Mouse (Mus musculus) intestine, postnatal 0 days (tissue): Measurements from ENCODE around the gene Nlk. TPM values are rescaled to one million over a fixed set of nuclear protein-coding genes. Genes with fewer than 3 reads are reported as not detected.
"Not testable (repeated sequence)": the region's sequence is repeated elsewhere in the genome, so short reads cannot be mapped to it uniquely, and the experiment has no call there.

ENCODE experiments used
- ATAC-seq: fragments of 200-750 bp; cut with Nextera tagmentation; 2 replicates; pipeline ENCODE4 v1.8.0; 2017; ENCODE audit warnings: mild to moderate bottlenecking, moderate TSS enrichment, moderate library complexity
- H3K27ac ChIP-seq: fragments of 300-500 bp; sonication (generic); 2 replicates; pipeline ENCODE4 v1.5.1; 2014; ENCODE audit warnings: mild to moderate bottlenecking, low read depth, low read length, moderate library complexity
- H3K27me3 ChIP-seq: fragments of 300-500 bp; sonication (generic); replicated peaks from 2 replicates; pipeline ENCODE4 v1.6.1; 2014; ENCODE audit warnings: low read length, mixed read lengths; ENCODE audit not compliant: control insufficient read depth, insufficient read depth
- H3K36me3 ChIP-seq: fragments of 300-500 bp; sonication (generic); 2 replicates; pipeline ENCODE4 v1.6.1; 2014; ENCODE audit warnings: mild to moderate bottlenecking, moderate library complexity; ENCODE audit not compliant: control insufficient read depth, insufficient read depth
- H3K4me1 ChIP-seq: fragments of 300-500 bp; sonication (generic); replicated peaks from 2 replicates; pipeline ENCODE4 v1.6.1; 2014; ENCODE audit warnings: antibody characterized with exemption, low read length, mixed read lengths; ENCODE audit not compliant: control insufficient read depth, insufficient read depth
- H3K4me2 ChIP-seq: fragments of 300-500 bp; sonication (generic); replicated peaks from 2 replicates; pipeline ENCODE4 v1.6.1; 2014; ENCODE audit warnings: low read depth, mild to moderate bottlenecking, moderate library complexity
- H3K4me3 ChIP-seq: fragments of 300-500 bp; sonication (generic); 2 replicates; pipeline ENCODE4 v1.5.1; 2014; ENCODE audit warnings: low read depth, low read length
- H3K9ac ChIP-seq: fragments of 300-500 bp; sonication (generic); 2 replicates; pipeline ENCODE4 v1.6.1; 2014; ENCODE audit warnings: mild to moderate bottlenecking, low read depth, low read length
- H3K9me3 ChIP-seq: fragments of 300-500 bp; sonication (generic); 2 replicates; pipeline ENCODE4 v1.6.1; 2016; ENCODE audit warnings: mixed run types; ENCODE audit not compliant: control insufficient read depth
- CTCF ChIP-seq: sonication (generic); IDR thresholded peaks from 2 replicates; pipeline ENCODE4 v1.5.1; 2016; ENCODE audit warnings: low read depth, mild to moderate bottlenecking, control low read depth, antibody characterized with exemption, moderate library complexity
- WGBS: fragments of 180-500 bp; shearing (Covaris S2); extraction: QIAGEN DNeasy Blood & Tissue Kit; methylation state at CpG from one replicate; pipeline ENCODE4 v1.1.7; 2014; 5-methylcytosine and 5-hydroxymethylcytosine counted together
- polyA plus RNA-seq: library from polyadenylated mRNA; unstranded; fragments of >200 nt; fragmentation: Nextera tagmentation; extraction: Ambion mirVana; gene quantifications from 2 replicates; pipeline ENCODE4 v1.2.1, GENCODE M21; 2015

Nlk gene
- polyA plus RNA-seq, 1 experiment from 2014 or later: 14.2 TPM

- no peak for ATAC-seq
- Histone ChIP-seq H3K27me3 (no peaks in the 10 kb centered on the region), H3K4me2 (no peak overlapping the region), H3K9ac (no peak overlapping the region), H3K4me3 (no peak overlapping the region), H3K4me1 (no peaks in the 10 kb centered on the region), H3K9me3 (no peaks in the 10 kb centered on the region), H3K27ac (no peak overlapping the region), H3K36me3 (no peaks in the 10 kb centered on the region)
- TF ChIP-seq CTCF: no peak
- WGBS: 59% methylated on average over 3 of the region's 3 CpGs
Measured at GRCm38 (mm10) chr11:78668647-78669046, 28.5 kb downstream of the Nlk start.

GRCm38 (mm10) chr11:78664853-78665252 is 32.3 kb downstream of the Nlk start:
- Histone ChIP-seq H3K36me3 (no peaks in the 10 kb centered on the region), H3K27ac (no peak overlapping the region), H3K9ac (no peak overlapping the region), H3K4me3 (no peak overlapping the region), H3K27me3 (no peaks in the 10 kb centered on the region), H3K4me1 (no peaks in the 10 kb centered on the region), H3K9me3 (no peaks in the 10 kb centered on the region), H3K4me2 (no peak overlapping the region)
- TF ChIP-seq CTCF: no peak
- WGBS: 57% methylated on average over 2 of the region's 2 CpGs
- no peak for ATAC-seq

GRCm38 (mm10) chr11:78663916-78664315 is 33.3 kb downstream of the Nlk start:
- 70% methylated on average over 4 of the region's 4 CpGs for WGBS
- H3K27me3 ChIP-seq: no peaks in the 10 kb centered on the region
- no peak for ATAC-seq
- no peak overlapping the region for H3K4me2 ChIP-seq
- no peak overlapping the region for H3K9ac ChIP-seq
- H3K4me1 ChIP-seq: no peaks in the 10 kb centered on the region
- no peaks in the 10 kb centered on the region for H3K36me3 ChIP-seq
- H3K9me3 ChIP-seq: no peaks in the 10 kb centered on the region
- no peak for TF ChIP-seq CTCF
- no peak overlapping the region for H3K27ac ChIP-seq
- no peak overlapping the region for H3K4me3 ChIP-seq

- Histone ChIP-seq H3K27ac (no peak overlapping the region), H3K4me3 (no peak overlapping the region), H3K27me3 (no peaks in the 10 kb centered on the region), H3K4me2 (no peak overlapping the region), H3K9ac (no peak overlapping the region), H3K9me3 (no peaks in the 10 kb centered on the region), H3K4me1 (no peaks in the 10 kb centered on the region), H3K36me3 (no peaks in the 10 kb centered on the region)
- no peak for TF ChIP-seq CTCF
- ATAC-seq: no peak
- WGBS: 72% methylated on average over 2 of the region's 2 CpGs
Measured at GRCm38 (mm10) chr11:78649143-78649542, 48.0 kb downstream of the Nlk start.

GRCm38 (mm10) chr11:78648405-78648804 is 48.8 kb downstream of the Nlk start:
- H3K4me1 ChIP-seq, ATAC-seq, H3K4me3 ChIP-seq, H3K9me3 ChIP-seq, H3K9ac ChIP-seq, H3K4me2 ChIP-seq, H3K36me3 ChIP-seq, H3K27ac ChIP-seq, H3K27me3 ChIP-seq: not testable (repeated sequence)
- 64% methylated on average over 1 of the region's 1 CpGs for WGBS

- no peak for TF ChIP-seq CTCF
- no peaks in the 10 kb centered on the region for H3K9me3 ChIP-seq
- no peak overlapping the region for H3K4me2 ChIP-seq
- 90% methylated on average over 7 of the region's 7 CpGs for WGBS
- no peak for ATAC-seq
- no peaks in the 10 kb centered on the region for H3K27me3 ChIP-seq
- H3K9ac ChIP-seq: no peak overlapping the region
- H3K4me1 ChIP-seq: no peaks in the 10 kb centered on the region
- H3K4me3 ChIP-seq: no peak overlapping the region
- H3K36me3 ChIP-seq: no peaks in the 10 kb centered on the region
- no peak overlapping the region for H3K27ac ChIP-seq
Measured at GRCm38 (mm10) chr11:78643746-78644145, 53.4 kb downstream of the Nlk start.

GRCm38 (mm10) chr11:78642151-78642550 is 55.0 kb downstream of the Nlk start:
- Histone ChIP-seq H3K9ac (no peak overlapping the region), H3K27me3 (no peaks in the 10 kb centered on the region), H3K27ac (no peak overlapping the region), H3K36me3 (no peaks in the 10 kb centered on the region), H3K4me3 (no peak overlapping the region), H3K9me3 (no peaks in the 10 kb centered on the region), H3K4me2 (no peak overlapping the region), H3K4me1 (no peaks in the 10 kb centered on the region)
- no peak for TF ChIP-seq CTCF
- ATAC-seq: no peak
- 73% methylated on average over 3 of the region's 3 CpGs for WGBS
